Mouse (Mus musculus) adrenal gland, postnatal 10 days (tissue): ENCODE data around the gene Il34. TPM values are rescaled to one million over a fixed set of nuclear protein-coding genes. Genes with fewer than 3 reads are reported as not detected.

ENCODE experiments used
- DNase-seq: peaks from one replicate; pipeline ENCODE4 v3.0.0; 2021; ENCODE audit warnings: mixed read lengths
- total RNA-seq, 2 experiments: library from RNA; stranded (reverse); gene quantifications; 2 replicates each; pipeline ENCODE4 v1.2.3; 2021

The Il34 gene
- total RNA-seq, 2 experiments from 2014 or later: 8.6 to 9.9 TPM

GRCm38 (mm10) chr8:110738591-110739195, 67.0 kb downstream of the Il34 start:
- DNase-seq: no peak

GRCm38 (mm10) chr8:110733036-110733435, 72.7 kb downstream of the Il34 start:
- no peak for DNase-seq

GRCm38 (mm10) chr8:110731346-110731859, 74.3 kb downstream of the Il34 start:
- no peak for DNase-seq

GRCm38 (mm10) chr8:110726893-110727292, 78.8 kb downstream of the Il34 start:
- peak; percentile 75 for DNase-seq

GRCm38 (mm10) chr8:110725084-110725838, 80.5 kb downstream of the Il34 start:
- no peak for DNase-seq

- DNase-seq: no peak
These were observed 81.2 kb downstream of the Il34 start for GRCm38 (mm10) chr8:110724493-110724892.

- no peak for DNase-seq
These were observed 83.2 kb downstream of the Il34 start for GRCm38 (mm10) chr8:110722414-110723011.

- peak; percentile 69 for DNase-seq
These were observed 83.9 kb downstream of the Il34 start for GRCm38 (mm10) chr8:110721606-110722413.

GRCm38 (mm10) chr8:110720685-110721598, 84.8 kb downstream of the Il34 start, which contains the start of gene Mtss1l:
Gene Mtss1l, plus strand, starts transcription at chr8:110721476.
- DNase-seq: peak; percentile 89

GRCm38 (mm10) chr8:110719898-110720653, 85.6 kb downstream of the Il34 start:
- no peak for DNase-seq

GRCm38 (mm10) chr8:110718969-110719670, 86.6 kb downstream of the Il34 start:
- peak; percentile 54 for DNase-seq

- no peak for DNase-seq
These were observed 87.3 kb downstream of the Il34 start for GRCm38 (mm10) chr8:110718209-110718968.

- no peak for DNase-seq
These were observed 88.6 kb downstream of the Il34 start for GRCm38 (mm10) chr8:110717131-110717530.

- peak; percentile 80 for DNase-seq
These were observed 89.6 kb downstream of the Il34 start for GRCm38 (mm10) chr8:110716075-110716474.

GRCm38 (mm10) chr8:110714827-110715519, 90.8 kb downstream of the Il34 start:
- DNase-seq: no peak

- peak; percentile 25 for DNase-seq
These were observed 92.7 kb downstream of the Il34 start for GRCm38 (mm10) chr8:110713073-110713472.

- peak; percentile 42 for DNase-seq
These were observed 94.3 kb downstream of the Il34 start for GRCm38 (mm10) chr8:110711271-110711934.

- DNase-seq: no peak
These were observed 95.1 kb downstream of the Il34 start for GRCm38 (mm10) chr8:110710593-110710992.
